Mouse (Mus musculus) CD8-positive naive resting alpha-beta T cell, adult 2 months (primary cell): Measurements from ENCODE around the gene Washc3.

ENCODE experiments used
- DNase-seq, 2 experiments: peaks; one replicate each; pipeline ENCODE4 v3.0.0; 2022; ENCODE audit warnings: low read depth in 2 of 2, low spot score in 2 of 2

The Washc3 gene

GRCm38 (mm10) chr10:88252121-88252862, 51.4 kb downstream of the Washc3 start:
- no peak for DNase-seq

DNA sequence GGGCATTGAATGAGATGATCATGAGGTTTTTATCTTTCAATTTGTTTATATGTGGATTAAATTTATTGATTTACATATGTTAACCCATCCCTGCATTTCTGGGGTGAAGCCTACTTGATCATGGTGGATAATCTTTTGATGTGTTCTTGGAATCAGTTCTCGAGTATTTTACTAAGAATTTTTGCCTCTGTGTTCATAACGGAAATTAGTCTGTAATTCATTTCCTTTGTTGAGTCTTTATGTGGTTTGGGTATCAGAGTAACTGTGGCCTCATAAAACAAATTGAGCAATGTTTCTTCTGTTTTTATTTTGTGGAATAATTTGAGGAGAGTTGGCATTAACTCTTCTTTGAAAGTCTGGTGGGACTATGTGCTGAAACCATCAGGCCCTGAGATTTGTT, 54.7 kb downstream of the Washc3 start:
- no peak for DNase-seq

DNA sequence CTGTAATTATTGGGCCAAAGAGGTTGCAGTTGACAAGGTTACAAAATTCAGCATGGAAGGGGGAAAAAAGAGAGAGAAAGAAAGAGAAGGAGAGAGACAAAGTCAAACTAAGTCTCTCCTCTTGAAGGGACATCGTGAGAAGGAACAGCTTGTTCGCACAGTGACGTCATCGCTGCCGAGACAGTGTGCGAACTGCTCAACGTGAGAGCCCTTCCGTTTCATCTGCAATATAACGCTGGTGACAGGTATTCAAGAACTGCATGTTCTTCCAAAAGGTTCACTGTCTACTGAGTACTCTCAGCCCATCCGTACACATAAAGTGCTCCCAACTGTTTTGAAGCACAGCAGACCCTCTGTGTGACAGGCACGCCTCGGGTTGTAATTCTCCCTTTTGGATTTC, 59.4 kb downstream of the Washc3 start:
- DNase-seq = no peak

DNA sequence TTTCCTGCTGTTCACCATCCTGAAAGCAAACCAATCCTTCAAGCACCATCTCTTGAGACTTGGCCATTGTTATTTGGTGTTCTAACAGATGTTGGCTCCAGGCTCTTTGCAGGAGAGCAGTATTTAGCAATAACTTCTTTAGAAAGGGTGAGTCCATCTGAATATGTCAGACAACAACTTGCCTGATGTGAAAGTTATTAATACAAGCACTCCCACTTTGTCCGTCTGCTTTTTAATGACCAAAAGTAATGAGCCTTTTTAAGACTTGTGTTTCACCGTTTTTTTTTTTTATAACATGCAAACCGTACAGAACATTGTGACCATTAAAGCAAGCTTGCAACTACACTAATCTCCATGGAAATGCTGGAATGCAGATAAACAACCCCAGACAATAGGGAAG, 60.3 kb downstream of the Washc3 start:
- no peak for DNase-seq

- DNase-seq = no peak
Observed at GRCm38 (mm10) chr10:88263383-88263782, 62.5 kb downstream of the Washc3 start.

GRCm38 (mm10) chr10:88274045-88274444, 73.2 kb downstream of the Washc3 start:
- no peak for DNase-seq

DNA sequence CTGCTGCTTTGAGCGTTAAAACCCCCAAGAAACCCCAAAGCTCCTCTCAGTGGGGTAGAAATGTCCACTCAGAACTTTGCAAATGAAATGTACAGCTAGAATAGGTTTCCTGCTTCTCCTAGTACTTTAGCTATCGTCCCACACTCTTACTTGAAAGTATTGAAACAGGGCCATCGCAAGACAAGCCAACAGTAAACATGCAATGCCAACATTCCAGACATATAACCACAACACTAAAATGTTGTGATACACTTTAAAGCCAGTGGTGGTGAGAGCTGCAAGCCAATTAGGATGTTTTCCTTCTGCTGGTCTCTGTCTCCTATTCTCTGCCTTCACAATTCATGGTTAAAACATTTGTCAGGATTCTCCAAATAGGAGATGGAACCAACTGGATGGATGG, 80.8 kb downstream of the Washc3 start:
- DNase-seq = no peak

DNA sequence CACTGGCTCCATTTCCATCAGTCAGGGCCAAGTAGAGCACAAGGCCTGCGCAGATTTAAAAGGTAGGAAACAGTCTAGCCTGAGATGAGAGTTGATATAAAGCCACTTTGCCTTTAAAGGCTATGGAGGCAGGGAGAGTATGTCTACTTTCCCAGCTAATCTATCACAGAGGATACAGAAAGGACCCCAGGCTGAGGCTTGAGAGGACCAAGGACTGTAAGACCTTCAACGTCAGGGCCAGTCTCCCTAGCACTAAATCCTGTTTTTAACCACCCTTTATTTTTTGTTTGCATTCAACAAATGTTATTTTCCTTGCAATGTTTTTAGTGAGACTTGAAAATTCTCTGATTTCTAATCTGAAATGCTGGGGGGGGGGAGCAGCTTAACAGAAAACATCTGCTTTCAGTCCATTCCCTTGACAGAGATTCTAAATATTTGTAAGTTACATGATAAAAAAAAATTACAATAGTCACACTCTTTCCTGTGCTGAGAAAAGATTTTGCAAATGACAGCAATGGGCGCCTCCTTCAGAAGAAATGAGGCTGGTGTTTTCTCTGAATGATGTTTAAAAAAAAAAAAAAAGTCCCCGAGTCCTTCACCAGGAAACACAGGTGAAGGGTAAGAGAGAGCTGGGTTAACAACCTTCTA, 83.6 kb downstream of the Washc3 start:
- no peak for DNase-seq

GRCm38 (mm10) chr10:88287261-88287660, 86.4 kb downstream of the Washc3 start:
- no peak for DNase-seq

DNA sequence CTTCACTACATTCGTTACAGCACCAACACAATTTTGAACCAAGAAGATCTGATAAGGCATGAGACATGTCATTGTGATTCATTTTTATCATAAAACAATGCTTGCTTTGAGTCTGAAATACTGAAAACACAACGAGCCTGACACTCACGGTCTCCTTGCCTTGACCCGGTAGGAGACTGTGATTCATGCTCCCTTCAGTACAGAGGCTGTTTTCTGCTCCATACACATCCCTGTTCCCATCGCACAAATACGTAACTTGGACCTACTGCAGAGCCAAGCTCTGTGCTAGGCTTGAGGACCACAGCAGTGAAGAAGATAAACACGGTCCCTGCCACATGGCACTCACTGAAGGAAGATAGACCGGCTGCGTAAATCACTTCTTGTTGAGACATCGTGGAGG, 87.2 kb downstream of the Washc3 start:
- no peak for DNase-seq

GRCm38 (mm10) chr10:88295091-88295490, 94.2 kb downstream of the Washc3 start:
- DNase-seq = no peak
